Comparison of ENCODE assay signal across 7 mouse cellular contexts in the genomic region with DNA sequence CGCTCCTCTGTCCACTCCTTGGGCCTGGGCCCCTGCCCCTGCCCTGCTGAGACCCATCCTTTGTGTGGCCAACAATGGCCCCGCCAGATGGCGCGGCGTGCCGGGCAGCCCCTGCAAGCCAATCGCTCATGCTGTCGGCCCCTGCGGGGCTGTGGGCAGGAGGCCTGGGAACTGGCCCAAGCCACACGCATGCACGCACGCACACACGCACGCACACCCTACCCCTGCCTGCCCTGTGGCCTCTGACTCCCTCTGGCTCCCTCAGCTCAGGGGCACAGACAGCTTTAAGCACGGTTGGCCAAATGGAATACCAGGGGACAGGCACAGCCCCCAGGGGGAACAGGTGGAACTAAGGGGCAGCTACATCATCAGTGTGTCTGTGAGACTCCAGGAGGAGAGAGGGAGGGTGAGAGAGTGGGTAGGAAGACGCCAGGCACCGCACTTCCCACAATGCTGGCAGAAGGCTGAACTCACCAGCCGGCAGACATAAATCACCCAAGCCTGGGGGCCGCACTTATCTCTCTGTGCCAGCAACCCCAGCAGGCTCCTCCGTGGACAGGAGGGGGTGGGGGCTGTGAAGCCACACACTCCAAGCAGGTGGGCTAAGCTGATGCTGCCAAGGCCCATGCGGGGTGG. TPM values are rescaled to one million over a fixed set of nuclear protein-coding genes. Genes with fewer than 3 reads are reported as not detected.
DNase-seq lines count a peak whose midpoint lies in the region; ATAC-seq and TF ChIP-seq lines count a peak whose summit lies in the region.

No protein-coding gene starts in this region.

- ATAC-seq in liver, embryonic 12.5 days = peak; percentile 13
- ATAC-seq in hindbrain, postnatal 0 days = peak; percentile 42
- ATAC-seq in midbrain, embryonic 16.5 days = peak; percentile 28

- WGBS in liver, embryonic 12.5 days (ENCODE audit: insufficient replicate concordance) = 37% methylated on average over 21 of the region's 21 CpGs
- WGBS in hindbrain, postnatal 0 days = 15% methylated on average over 21 of the region's 21 CpGs
- WGBS in midbrain, embryonic 16.5 days = 4% methylated on average over 21 of the region's 21 CpGs

- no peaks in the 10 kb centered on the region for H3K36me3 ChIP-seq in liver, embryonic 12.5 days
- no peaks in the 10 kb centered on the region for H3K36me3 ChIP-seq in hindbrain, postnatal 0 days (ENCODE audit: insufficient read depth, low read length)
- no peaks in the 10 kb centered on the region for H3K36me3 ChIP-seq in midbrain, embryonic 16.5 days (ENCODE audit: control insufficient read depth, insufficient read depth, low read length)

- H3K27ac ChIP-seq in liver, embryonic 12.5 days = no peak overlapping the region
- H3K27ac ChIP-seq in hindbrain, postnatal 0 days = peak overlapping the region; percentile 65
- peak overlapping the region; percentile 74 for H3K27ac ChIP-seq in midbrain, embryonic 16.5 days (ENCODE audit: low read length)

- DNase-seq in liver = no peak
- DNase-seq in embryo, embryonic 11.5 days (ENCODE audit: low read depth, low spot score) = peak; percentile 46
- peak; percentile 72 for DNase-seq in hindbrain, postnatal 0 days (ENCODE audit: low spot score)
- DNase-seq in lung, postnatal 14 days = no peak
- no peak for DNase-seq in urinary bladder, postnatal 14 days (ENCODE audit: low spot score)

- no peak overlapping the region for H3K4me3 ChIP-seq in liver, embryonic 12.5 days
- no peak overlapping the region for H3K4me3 ChIP-seq in hindbrain, postnatal 0 days (ENCODE audit: low read length)
- H3K4me3 ChIP-seq in midbrain, embryonic 16.5 days (ENCODE audit: low read depth, low read length) = no peak overlapping the region

- peak; percentile 42 for TF ChIP-seq CTCF in hindbrain, postnatal 0 days (IDR thresholded peaks at IDR 0.05; ENCODE audit: low read depth)

- no peak overlapping the region for H3K9ac ChIP-seq in liver, embryonic 12.5 days
- H3K9ac ChIP-seq in hindbrain, postnatal 0 days (replicated peaks; ENCODE audit: low read length) = no peak overlapping the region; the same call in 1 of the 2 replicates
- H3K9ac ChIP-seq in midbrain, embryonic 16.5 days (ENCODE audit: low read depth, low read length) = peak overlapping the region; percentile 54

- no peaks in the 10 kb centered on the region for H3K9me3 ChIP-seq in liver, embryonic 12.5 days (replicated peaks)
- no peaks in the 10 kb centered on the region for H3K9me3 ChIP-seq in hindbrain, postnatal 0 days (ENCODE audit: low read length)
- H3K9me3 ChIP-seq in midbrain, embryonic 16.5 days (replicated peaks; ENCODE audit: control insufficient read depth, low read length, poor library complexity, severe bottlenecking) = no peaks in the 10 kb centered on the region

- no peaks in the 10 kb centered on the region for H3K27me3 ChIP-seq in liver, embryonic 12.5 days (replicated peaks)
- H3K27me3 ChIP-seq in hindbrain, postnatal 0 days (ENCODE audit: insufficient read depth, low read length) = no peaks in the 10 kb centered on the region
- H3K27me3 ChIP-seq in midbrain, embryonic 16.5 days (ENCODE audit: control insufficient read depth, insufficient read depth, low read depth, low read length) = no peaks in the 10 kb centered on the region

- no peak overlapping the region; the same call in 1 of the 2 replicates for H3K4me2 ChIP-seq in liver, embryonic 12.5 days
- 0 out of 2 replicates have a peak overlapping the region, but pooled peaks have one; percentile 17 for H3K4me2 ChIP-seq in hindbrain, postnatal 0 days (ENCODE audit: low read depth, low read length)
- H3K4me2 ChIP-seq in midbrain, embryonic 16.5 days (ENCODE audit: low read length) = peak overlapping the region; percentile 31

- H3K4me1 ChIP-seq in liver, embryonic 12.5 days = peaks cover 79% of the 10 kb centered on the region
- H3K4me1 ChIP-seq in hindbrain, postnatal 0 days (ENCODE audit: insufficient read depth, low read length) = peaks cover 77% of the 10 kb centered on the region
- H3K4me1 ChIP-seq in midbrain, embryonic 16.5 days (ENCODE audit: control insufficient read depth, insufficient read depth, low read length) = peaks cover 64% of the 10 kb centered on the region

RNA-seq across cellular contexts. Expression of a gene that starts 34.2 kb away (rescaled TPM):
- polyA plus RNA-seq in liver, embryonic 12.5 days (2016; fragmentation: Nextera tagmentation; extraction: Ambion mirVana) = 3.3 and 3.4 TPM in 2 replicates
- total RNA-seq in hindbrain, postnatal 0 days (2014; rRNA removed) = 86.3 and 94.7 TPM in 2 replicates
- 16.9 and 17.0 TPM in 2 replicates for polyA plus RNA-seq in hindbrain, postnatal 0 days (2015; fragmentation: Nextera tagmentation; extraction: Ambion mirVana)
- polyA plus RNA-seq in midbrain, embryonic 16.5 days (2015; fragmentation: Nextera tagmentation; extraction: Ambion mirVana) = 13.2 and 13.5 TPM in 2 replicates

Comparison
In these comparisons a context has a peak if more than half of its experiments do, and no peak if none do; other contexts are left out.
1. DNase-seq: peak in embryo, embryonic 11.5 days (single experiment) and hindbrain, postnatal 0 days (single experiment); none in liver (single experiment), lung, postnatal 14 days (single experiment) and urinary bladder, postnatal 14 days (single experiment).
2. Peak in every context shown above with its lines, with median percentiles within 50 percentile points of each other: ATAC-seq.